Mouse (Mus musculus): Measurements from ENCODE around the gene Stoml2.

Gene Stoml2

GRCm38 (mm10) chr4:43031237-43031995, at the start of gene Stoml2:
Gene Stoml2 (minus strand): TSS chr4:43031710.
- peak; percentile 94 for DNase-seq (ENCODE audit: low read depth, low spot score)

- no peak for DNase-seq (ENCODE audit: low read depth, low spot score)
Observed at GRCm38 (mm10) chr4:43078071-43078718, 46.7 kb upstream of the Stoml2 start.

- DNase-seq (ENCODE audit: low read depth, low spot score) = no peak
Observed at GRCm38 (mm10) chr4:43074923-43075322, 43.4 kb upstream of the Stoml2 start.

GRCm38 (mm10) chr4:43065471-43065870, 34.0 kb upstream of the Stoml2 start:
- no peak for DNase-seq (ENCODE audit: low read depth, low spot score)

GRCm38 (mm10) chr4:43060286-43060685, 28.8 kb upstream of the Stoml2 start:
- no peak for DNase-seq (ENCODE audit: low read depth, low spot score)

GRCm38 (mm10) chr4:43059697-43060096, 28.2 kb upstream of the Stoml2 start:
- DNase-seq (ENCODE audit: low read depth, low spot score) = no peak

- DNase-seq (ENCODE audit: low read depth, low spot score) = peak; percentile 92
Observed at GRCm38 (mm10) chr4:43058753-43059654, 27.5 kb upstream of the Stoml2 start, which contains the start of gene Unc13b. Gene Unc13b (plus strand): TSS chr4:43058953.

GRCm38 (mm10) chr4:43058392-43058752, 26.9 kb upstream of the Stoml2 start:
- DNase-seq (ENCODE audit: low read depth, low spot score) = no peak

GRCm38 (mm10) chr4:43057654-43058053, 26.1 kb upstream of the Stoml2 start:
- DNase-seq (ENCODE audit: low read depth, low spot score) = no peak

- DNase-seq (ENCODE audit: low read depth, low spot score) = peak; percentile 75
Observed at GRCm38 (mm10) chr4:43052627-43053026, 21.1 kb upstream of the Stoml2 start.

GRCm38 (mm10) chr4:43047231-43047630, 15.7 kb upstream of the Stoml2 start:
- peak; percentile 85 for DNase-seq (ENCODE audit: low read depth, low spot score)

- DNase-seq (ENCODE audit: low read depth, low spot score) = no peak
Observed at GRCm38 (mm10) chr4:43046607-43047006, 15.1 kb upstream of the Stoml2 start.

GRCm38 (mm10) chr4:43045659-43046302, 14.3 kb upstream of the Stoml2 start, which contains the start of gene Fam214b:
Gene Fam214b (minus strand): TSS chr4:43046220.
- peak; percentile 98 for DNase-seq (ENCODE audit: low read depth, low spot score)

- no peak for DNase-seq (ENCODE audit: low read depth, low spot score)
Observed at GRCm38 (mm10) chr4:43045285-43045658, 13.8 kb upstream of the Stoml2 start.

GRCm38 (mm10) chr4:43044673-43045072, 13.2 kb upstream of the Stoml2 start:
- DNase-seq (ENCODE audit: low read depth, low spot score) = no peak

GRCm38 (mm10) chr4:43043644-43044357, 12.3 kb upstream of the Stoml2 start:
- peak; percentile 85 for DNase-seq (ENCODE audit: low read depth, low spot score)

GRCm38 (mm10) chr4:43040881-43041547, 9.5 kb upstream of the Stoml2 start:
- DNase-seq (ENCODE audit: low read depth, low spot score) = no peak

- DNase-seq (ENCODE audit: low read depth, low spot score) = peak; percentile 97
Observed at GRCm38 (mm10) chr4:43040114-43040572, 8.6 kb upstream of the Stoml2 start.

- DNase-seq (ENCODE audit: low read depth, low spot score) = no peak
Observed at GRCm38 (mm10) chr4:43039609-43040008, 8.1 kb upstream of the Stoml2 start.
